Mouse (Mus musculus): Measurements from ENCODE around the gene Elk4. TPM values are rescaled to one million over a fixed set of nuclear protein-coding genes. Genes with fewer than 3 reads are reported as not detected.

Elk4 gene
- polyA plus RNA-seq, 1 experiment from 2014 or later, result 17.0 TPM

- Histone ChIP-seq H3K9me3 (replicated peaks; ENCODE audit: control insufficient read depth, low read length) (no peaks in the 10 kb centered on the region), H3K4me2 (ENCODE audit: low read length) (no peak overlapping the region), H3K4me1 (ENCODE audit: control insufficient read depth, insufficient read depth, low read length) (no peaks in the 10 kb centered on the region; the same call in 1 of the 2 replicates), H3K4me3 (ENCODE audit: low read depth, low read length) (no peak overlapping the region), H3K27me3 (replicated peaks; ENCODE audit: control insufficient read depth, insufficient read depth, low read length) (peaks cover 7% of the 10 kb centered on the region), H3K27ac (ENCODE audit: low read depth, low read length) (no peak overlapping the region), H3K9ac (ENCODE audit: low read length) (no peak overlapping the region), H3K36me3 (ENCODE audit: control insufficient read depth, insufficient read depth, low read length) (no peaks in the 10 kb centered on the region)
- DNase-seq (ENCODE audit: low spot score) (no peak), ATAC-seq (no peak)
- 79% methylated on average over 6 of the region's 6 CpGs for WGBS
These were observed 54.5 kb downstream of the Elk4 start for GRCm38 (mm10) chr1:132061750-132062541.

DNA sequence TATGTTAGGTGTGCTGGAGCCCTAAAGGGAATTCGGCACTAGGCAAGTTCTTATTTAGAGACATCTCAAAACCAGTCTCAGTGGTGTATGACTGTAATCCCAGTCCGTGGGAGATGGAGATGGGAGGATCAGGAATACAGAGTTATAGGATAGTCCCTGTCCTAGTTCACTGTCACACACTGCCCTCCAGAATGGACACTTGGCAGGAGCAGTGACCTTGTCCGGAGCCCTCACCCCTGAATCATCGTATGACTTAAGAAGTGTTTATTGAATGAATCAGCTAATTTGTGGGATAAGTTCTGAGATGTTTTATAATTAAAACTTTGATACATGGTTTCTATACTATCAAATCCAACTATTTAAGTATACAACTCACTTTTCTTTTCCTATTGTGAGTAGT lies 55.7 kb downstream of the Elk4 start:
- ATAC-seq (no peak), DNase-seq (ENCODE audit: low spot score) (no peak)
- Histone ChIP-seq H3K4me3 (ENCODE audit: low read depth, low read length) (no peak overlapping the region), H3K9me3 (replicated peaks; ENCODE audit: control insufficient read depth, low read length) (no peaks in the 10 kb centered on the region), H3K9ac (ENCODE audit: low read length) (no peak overlapping the region), H3K4me2 (ENCODE audit: low read length) (no peak overlapping the region), H3K27me3 (replicated peaks; ENCODE audit: control insufficient read depth, insufficient read depth, low read length) (peaks cover 18% of the 10 kb centered on the region), H3K4me1 (ENCODE audit: control insufficient read depth, insufficient read depth, low read length) (peaks cover 4% of the 10 kb centered on the region), H3K36me3 (ENCODE audit: control insufficient read depth, insufficient read depth, low read length) (no peaks in the 10 kb centered on the region), H3K27ac (ENCODE audit: low read depth, low read length) (no peak overlapping the region)
- WGBS, result 83% methylated on average over 4 of the region's 4 CpGs

DNA sequence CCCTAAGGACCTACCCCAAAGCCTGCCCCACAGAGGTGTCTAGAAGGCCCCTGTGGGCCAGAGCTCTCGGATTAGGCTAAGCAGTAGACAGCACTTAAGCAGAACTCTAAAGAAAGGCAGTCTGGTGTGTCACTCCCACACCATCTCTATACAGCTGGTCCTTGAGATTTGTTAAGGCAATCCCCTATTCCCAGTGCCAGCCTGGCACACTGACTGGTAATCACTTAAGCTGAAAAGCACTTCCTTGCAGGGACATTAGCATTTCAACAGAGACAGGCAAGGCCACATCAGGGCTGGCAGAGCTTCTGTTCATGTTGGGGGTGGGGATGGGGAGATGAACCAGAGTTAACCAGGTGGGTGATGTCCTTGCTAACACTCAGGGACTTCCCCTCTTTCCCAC lies 57.6 kb downstream of the Elk4 start:
- no peaks in the 10 kb centered on the region for H3K9me3 ChIP-seq (replicated peaks; ENCODE audit: control insufficient read depth, low read length)
- WGBS, result 19% methylated on average over 1 of the region's 1 CpGs
- no peak overlapping the region for H3K4me2 ChIP-seq (ENCODE audit: low read length)
- ATAC-seq, result peak; percentile 50; the same call in 1 of the 2 replicates
- no peak overlapping the region for H3K9ac ChIP-seq (ENCODE audit: low read length)
- H3K27ac ChIP-seq (ENCODE audit: low read depth, low read length), result peak overlapping the region; percentile 23; the same call in 1 of the 2 replicates
- peak; percentile 46 for DNase-seq (ENCODE audit: low spot score)
- H3K4me1 ChIP-seq (ENCODE audit: control insufficient read depth, insufficient read depth, low read length), result peaks cover 4% of the 10 kb centered on the region
- H3K36me3 ChIP-seq (ENCODE audit: control insufficient read depth, insufficient read depth, low read length), result no peaks in the 10 kb centered on the region
- H3K27me3 ChIP-seq (replicated peaks; ENCODE audit: control insufficient read depth, insufficient read depth, low read length), result peaks cover 19% of the 10 kb centered on the region
- H3K4me3 ChIP-seq (ENCODE audit: low read depth, low read length), result no peak overlapping the region

GRCm38 (mm10) chr1:132065475-132066172 lies 58.2 kb downstream of the Elk4 start:
- Histone ChIP-seq H3K4me3 (ENCODE audit: low read depth, low read length) (no peak overlapping the region), H3K27me3 (replicated peaks; ENCODE audit: control insufficient read depth, insufficient read depth, low read length) (peaks cover 19% of the 10 kb centered on the region), H3K4me2 (ENCODE audit: low read length) (no peak overlapping the region), H3K9ac (ENCODE audit: low read length) (no peak overlapping the region), H3K27ac (ENCODE audit: low read depth, low read length) (no peak overlapping the region), H3K36me3 (ENCODE audit: control insufficient read depth, insufficient read depth, low read length) (no peaks in the 10 kb centered on the region), H3K9me3 (replicated peaks; ENCODE audit: control insufficient read depth, low read length) (no peaks in the 10 kb centered on the region), H3K4me1 (ENCODE audit: control insufficient read depth, insufficient read depth, low read length) (peaks cover 4% of the 10 kb centered on the region)
- ATAC-seq (no peak), DNase-seq (ENCODE audit: low spot score) (no peak)
- WGBS, result 77% methylated on average over 8 of the region's 8 CpGs

DNA sequence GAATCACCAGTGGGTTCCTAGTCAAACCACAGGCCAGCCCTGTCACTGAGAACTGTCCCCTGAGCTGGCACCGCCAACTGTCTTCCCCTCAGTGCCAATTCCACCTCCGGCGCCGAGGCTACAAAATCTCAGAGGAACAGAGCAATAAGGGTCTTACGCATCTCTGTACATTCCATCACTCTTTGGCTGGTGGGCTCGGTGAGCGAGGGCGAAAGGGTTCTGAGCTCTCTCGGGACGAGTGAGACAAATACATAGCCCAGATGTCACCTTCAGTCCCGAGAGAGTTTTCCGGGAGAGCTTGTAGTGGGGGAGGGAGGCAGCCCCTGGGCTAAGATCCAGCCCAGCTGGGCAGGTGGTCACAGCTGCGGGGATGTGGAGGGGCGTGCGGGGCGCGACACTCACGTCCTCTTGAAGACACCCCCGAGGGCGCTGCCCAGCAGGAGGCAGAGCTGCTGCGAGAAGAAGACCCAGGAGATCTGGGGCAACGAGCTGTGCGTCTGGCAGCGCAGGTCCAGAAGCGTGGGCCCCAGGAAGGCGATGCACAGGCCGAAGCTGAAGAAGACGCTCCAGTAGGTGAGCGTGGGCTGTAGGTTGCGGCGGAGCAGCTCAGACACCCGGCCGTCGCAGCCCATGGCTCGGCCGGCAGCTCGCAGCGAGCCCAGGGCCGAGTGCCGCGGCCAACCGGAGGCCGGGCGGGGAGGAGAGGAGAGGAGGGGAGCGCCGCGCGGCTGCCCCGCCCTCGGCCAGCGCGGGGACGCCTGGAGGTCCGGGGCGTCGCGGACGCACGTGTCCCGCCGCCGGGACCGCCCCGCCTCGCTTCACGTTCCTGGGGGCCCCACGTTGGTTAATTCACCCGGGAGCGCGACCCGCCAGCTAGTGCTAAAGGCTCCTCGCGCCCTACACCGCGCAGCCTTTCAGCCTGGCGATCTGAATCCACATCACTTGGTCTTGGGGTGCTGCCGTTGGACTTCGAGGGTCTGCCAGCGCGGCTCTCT lies 60.2 kb downstream of the Elk4 start, which contains the start of gene Mfsd4a:
Gene Mfsd4a, minus strand, starts transcription at position 802 of the 995 bp plus-strand sequence.
- Histone ChIP-seq H3K9me3 (replicated peaks; ENCODE audit: control insufficient read depth, low read length) (no peaks in the 10 kb centered on the region), H3K4me1 (ENCODE audit: control insufficient read depth, insufficient read depth, low read length) (peaks cover 4% of the 10 kb centered on the region), H3K36me3 (ENCODE audit: control insufficient read depth, insufficient read depth, low read length) (no peaks in the 10 kb centered on the region), H3K27me3 (replicated peaks; ENCODE audit: control insufficient read depth, insufficient read depth, low read length) (peaks cover 19% of the 10 kb centered on the region), H3K4me2 (ENCODE audit: low read length) (peak within 1 kb of the TSS; percentile 84), H3K4me3 (ENCODE audit: low read depth, low read length) (peak within 1 kb of the TSS; percentile 40), H3K9ac (ENCODE audit: low read length) (peak within 1 kb of the TSS; percentile 66), H3K27ac (ENCODE audit: low read depth, low read length) (no peak within 1 kb of the TSS; the same call in 1 of the 2 replicates)
- peak; percentile 42 for DNase-seq (ENCODE audit: low spot score)
- ATAC-seq, result peak; percentile 60
- WGBS, result 3% methylated on average over 57 of the region's 80 CpGs

DNA sequence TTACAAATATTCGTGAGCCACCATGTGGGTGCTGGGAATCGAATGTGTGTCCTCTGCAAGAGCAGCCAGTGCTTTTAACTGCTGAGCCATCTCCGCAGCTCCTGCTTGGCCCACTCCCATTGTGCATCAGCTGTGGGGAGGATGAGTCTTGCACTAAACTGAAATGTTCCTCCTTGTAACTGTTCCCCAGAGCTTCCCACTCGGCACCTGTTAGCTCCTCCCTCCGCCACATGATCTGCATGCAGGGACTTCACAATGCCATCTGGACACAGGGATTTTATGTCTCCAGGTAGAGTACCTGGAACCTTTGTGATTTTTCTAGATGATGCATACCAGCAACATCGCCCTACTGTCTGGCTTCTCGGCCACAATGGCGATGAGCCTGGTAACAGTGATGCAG lies 62.0 kb downstream of the Elk4 start:
- WGBS, result 85% methylated on average over 8 of the region's 8 CpGs
- no peak overlapping the region for H3K4me2 ChIP-seq (ENCODE audit: low read length)
- no peak overlapping the region for H3K27ac ChIP-seq (ENCODE audit: low read depth, low read length)
- no peaks in the 10 kb centered on the region for H3K9me3 ChIP-seq (replicated peaks; ENCODE audit: control insufficient read depth, low read length)
- peaks cover 19% of the 10 kb centered on the region for H3K27me3 ChIP-seq (replicated peaks; ENCODE audit: control insufficient read depth, insufficient read depth, low read length)
- H3K4me3 ChIP-seq (ENCODE audit: low read depth, low read length), result no peak overlapping the region
- ATAC-seq (no peak), DNase-seq (ENCODE audit: low spot score) (no peak)
- no peaks in the 10 kb centered on the region for H3K36me3 ChIP-seq (ENCODE audit: control insufficient read depth, insufficient read depth, low read length)
- H3K9ac ChIP-seq (ENCODE audit: low read length), result no peak overlapping the region
- H3K4me1 ChIP-seq (ENCODE audit: control insufficient read depth, insufficient read depth, low read length), result peaks cover 4% of the 10 kb centered on the region

- 90% methylated on average over 3 of the region's 3 CpGs for WGBS
- H3K4me1 ChIP-seq (ENCODE audit: control insufficient read depth, insufficient read depth, low read length), result peaks cover 4% of the 10 kb centered on the region
- no peaks in the 10 kb centered on the region for H3K9me3 ChIP-seq (replicated peaks; ENCODE audit: control insufficient read depth, low read length)
- ATAC-seq, result no peak
- H3K4me3 ChIP-seq (ENCODE audit: low read depth, low read length), result no peak overlapping the region
- H3K36me3 ChIP-seq (ENCODE audit: control insufficient read depth, insufficient read depth, low read length), result no peaks in the 10 kb centered on the region
- no peak overlapping the region for H3K27ac ChIP-seq (ENCODE audit: low read depth, low read length)
- no peak overlapping the region for H3K9ac ChIP-seq (ENCODE audit: low read length)
- no peak for DNase-seq (ENCODE audit: low spot score)
- H3K4me2 ChIP-seq (ENCODE audit: low read length), result no peak overlapping the region
- H3K27me3 ChIP-seq (replicated peaks; ENCODE audit: control insufficient read depth, insufficient read depth, low read length), result peaks cover 19% of the 10 kb centered on the region
These were observed 63.3 kb downstream of the Elk4 start for GRCm38 (mm10) chr1:132070659-132071058.

- H3K4me1 ChIP-seq (ENCODE audit: control insufficient read depth, insufficient read depth, low read length), result no peaks in the 10 kb centered on the region
- no peak overlapping the region for H3K4me2 ChIP-seq (ENCODE audit: low read length)
- H3K9ac ChIP-seq (ENCODE audit: low read length), result no peak overlapping the region
- no peak overlapping the region for H3K27ac ChIP-seq (ENCODE audit: low read depth, low read length)
- no peaks in the 10 kb centered on the region for H3K27me3 ChIP-seq (replicated peaks; ENCODE audit: control insufficient read depth, insufficient read depth, low read length)
- no peak for DNase-seq (ENCODE audit: low spot score)
- H3K9me3 ChIP-seq (replicated peaks; ENCODE audit: control insufficient read depth, low read length), result no peaks in the 10 kb centered on the region
- 85% methylated on average over 10 of the region's 10 CpGs for WGBS
- no peak overlapping the region for H3K4me3 ChIP-seq (ENCODE audit: low read depth, low read length)
- ATAC-seq, result no peak
- no peaks in the 10 kb centered on the region for H3K36me3 ChIP-seq (ENCODE audit: control insufficient read depth, insufficient read depth, low read length)
These were observed 68.2 kb downstream of the Elk4 start for GRCm38 (mm10) chr1:132075576-132075975.

All from forebrain, embryonic 14.5 days (tissue).